Mouse (Mus musculus) liver, embryonic 15.5 days (tissue): ENCODE results near the gene Fndc5. TPM values are rescaled to one million over a fixed set of nuclear protein-coding genes. Genes with fewer than 3 reads are reported as not detected.
A peak's percentile ranks its signal among the peaks of the same experiment; 100 is the strongest.

Experiments
- ATAC-seq: fragments of 200-750 bp; cut with Nextera tagmentation; 2 replicates; pipeline ENCODE4 v1.8.0; 2017; ENCODE audit warnings: moderate number of reproducible peaks, mild to moderate bottlenecking, moderate library complexity; ENCODE audit not compliant: insufficient read depth
- H3K27ac ChIP-seq: fragments of 300-500 bp; sonication (generic); replicated peaks from 2 replicates; pipeline ENCODE4 v1.5.1; 2015; ENCODE audit warnings: mild to moderate bottlenecking, inconsistent platforms
- H3K27me3 ChIP-seq: fragments of 300-500 bp; sonication (generic); 2 replicates; pipeline ENCODE4 v1.6.1; 2015; ENCODE audit warnings: mild to moderate bottlenecking, inconsistent platforms
- H3K36me3 ChIP-seq: fragments of 300-500 bp; sonication (generic); replicated peaks from 2 replicates; pipeline ENCODE4 v1.6.1; 2015; ENCODE audit warnings: moderate library complexity, mild to moderate bottlenecking, inconsistent platforms
- H3K4me1 ChIP-seq: fragments of 300-500 bp; sonication (generic); replicated peaks from 2 replicates; pipeline ENCODE4 v1.6.1; 2015; ENCODE audit warnings: inconsistent platforms
- H3K4me2 ChIP-seq: fragments of 300-500 bp; sonication (generic); 2 replicates; pipeline ENCODE4 v1.6.1; 2015; ENCODE audit warnings: moderate library complexity, mild to moderate bottlenecking, inconsistent platforms
- H3K4me3 ChIP-seq: fragments of 300-500 bp; sonication (generic); replicated peaks from 2 replicates; pipeline ENCODE4 v1.5.1; 2015; ENCODE audit warnings: mild to moderate bottlenecking, inconsistent platforms
- H3K9ac ChIP-seq: fragments of 300-500 bp; sonication (generic); 2 replicates; pipeline ENCODE4 v1.6.1; 2015; ENCODE audit warnings: moderate library complexity, mild to moderate bottlenecking, inconsistent platforms
- H3K9me3 ChIP-seq: fragments of 300-500 bp; sonication (generic); replicated peaks from 2 replicates; pipeline ENCODE4 v1.6.1; 2016; ENCODE audit warnings: inconsistent platforms
- WGBS: fragments of 180-500 bp; shearing (Covaris S2); methylation state at CpG from one replicate; pipeline ENCODE4 v1.1.7; 2015; ENCODE audit warnings: mixed read lengths; ENCODE audit not compliant: insufficient replicate concordance; 5-methylcytosine and 5-hydroxymethylcytosine counted together
- polyA plus RNA-seq: library from polyadenylated mRNA; unstranded; fragments of >200 nt; fragmentation: Nextera tagmentation; extraction: Ambion mirVana; gene quantifications from 2 replicates; pipeline ENCODE4 v1.2.1, GENCODE M21; 2015

Fndc5 gene
- polyA plus RNA-seq, 1 experiment from 2014 or later = 1.0 TPM

GRCm38 (mm10) chr4:129151276-129151811, 14.5 kb downstream of the Fndc5 start:
- no peak for ATAC-seq
- 71% methylated on average over 4 of the region's 4 CpGs for WGBS
- peaks cover 60% of the 10 kb centered on the region for H3K36me3 ChIP-seq

GRCm38 (mm10) chr4:129157541-129157940, 20.7 kb downstream of the Fndc5 start:
- H3K9me3 ChIP-seq = no peaks in the 10 kb centered on the region
- no peak overlapping the region for H3K27ac ChIP-seq
- no peak for ATAC-seq
- no peaks in the 10 kb centered on the region for H3K27me3 ChIP-seq
- no peak overlapping the region for H3K4me2 ChIP-seq
- 71% methylated on average over 5 of the region's 5 CpGs for WGBS
- H3K4me1 ChIP-seq = peaks cover 22% of the 10 kb centered on the region
- peaks cover 44% of the 10 kb centered on the region for H3K36me3 ChIP-seq
- H3K4me3 ChIP-seq = no peak overlapping the region
- no peak overlapping the region for H3K9ac ChIP-seq

More at GRCm38 (mm10) chr4:129151276-129151811, 14.5 kb downstream of the Fndc5 start:
- no peak overlapping the region for H3K4me2 ChIP-seq
- no peak overlapping the region for H3K4me3 ChIP-seq
- H3K9ac ChIP-seq = no peak overlapping the region
- no peaks in the 10 kb centered on the region for H3K9me3 ChIP-seq
- H3K27me3 ChIP-seq = no peaks in the 10 kb centered on the region
- no peaks in the 10 kb centered on the region for H3K4me1 ChIP-seq
- no peak overlapping the region for H3K27ac ChIP-seq

GRCm38 (mm10) chr4:129158549-129158948, 21.8 kb downstream of the Fndc5 start:
- peaks cover 35% of the 10 kb centered on the region for H3K36me3 ChIP-seq
- H3K4me2 ChIP-seq = peak overlapping the region; percentile 11; the same call in 1 of the 2 replicates
- peak; percentile 93 for ATAC-seq
- H3K4me3 ChIP-seq = no peak overlapping the region
- H3K4me1 ChIP-seq = peaks cover 22% of the 10 kb centered on the region
- no peaks in the 10 kb centered on the region for H3K27me3 ChIP-seq
- WGBS = 23% methylated on average over 3 of the region's 3 CpGs
- H3K9ac ChIP-seq = no peak overlapping the region
- H3K9me3 ChIP-seq = no peaks in the 10 kb centered on the region
- 0 out of 2 replicates have a peak overlapping the region, but pooled peaks have one; percentile 10 for H3K27ac ChIP-seq

GRCm38 (mm10) chr4:129161076-129161475, 24.3 kb downstream of the Fndc5 start:
- WGBS = 91% methylated on average over 1 of the region's 1 CpGs
- Histone ChIP-seq H3K27me3 (no peaks in the 10 kb centered on the region), H3K4me3 (no peak overlapping the region), H3K9me3 (no peaks in the 10 kb centered on the region), H3K36me3 (peaks cover 28% of the 10 kb centered on the region), H3K4me1 (peaks cover 22% of the 10 kb centered on the region), H3K4me2 (no peak overlapping the region), H3K9ac (no peak overlapping the region), H3K27ac (no peak overlapping the region)
- ATAC-seq = no peak

- WGBS = 87% methylated on average over 4 of the region's 4 CpGs
- Histone ChIP-seq H3K4me2 (no peak overlapping the region), H3K4me3 (no peak overlapping the region), H3K9ac (no peak overlapping the region), H3K27me3 (no peaks in the 10 kb centered on the region), H3K4me1 (peaks cover 22% of the 10 kb centered on the region), H3K9me3 (no peaks in the 10 kb centered on the region), H3K27ac (no peak overlapping the region), H3K36me3 (peaks cover 26% of the 10 kb centered on the region)
- ATAC-seq = no peak
Observed at GRCm38 (mm10) chr4:129161581-129162255, 24.9 kb downstream of the Fndc5 start.

GRCm38 (mm10) chr4:129172529-129172928, 35.7 kb downstream of the Fndc5 start:
- WGBS = 70% methylated on average over 1 of the region's 1 CpGs
- Histone ChIP-seq H3K9me3 (no peaks in the 10 kb centered on the region), H3K27me3 (no peaks in the 10 kb centered on the region), H3K9ac (no peak overlapping the region), H3K4me2 (no peak overlapping the region), H3K4me1 (no peaks in the 10 kb centered on the region), H3K36me3 (peaks cover 55% of the 10 kb centered on the region), H3K4me3 (no peak overlapping the region), H3K27ac (no peak overlapping the region)
- ATAC-seq = no peak

GRCm38 (mm10) chr4:129179560-129179959, 42.8 kb downstream of the Fndc5 start:
- Histone ChIP-seq H3K4me3 (no peak overlapping the region), H3K9ac (no peak overlapping the region), H3K27ac (no peak overlapping the region), H3K36me3 (peaks cover 48% of the 10 kb centered on the region), H3K4me2 (no peak overlapping the region), H3K4me1 (peaks cover 13% of the 10 kb centered on the region; the same call in 1 of the 2 replicates), H3K27me3 (no peaks in the 10 kb centered on the region), H3K9me3 (no peaks in the 10 kb centered on the region)
- WGBS = 50% methylated on average over 1 of the region's 1 CpGs
- no peak for ATAC-seq

GRCm38 (mm10) chr4:129188041-129188659, 51.4 kb downstream of the Fndc5 start:
- Histone ChIP-seq H3K4me1 (peaks cover 47% of the 10 kb centered on the region), H3K27ac (peak overlapping the region; percentile 87), H3K27me3 (no peaks in the 10 kb centered on the region), H3K4me2 (peak overlapping the region; percentile 91), H3K4me3 (peak overlapping the region; percentile 73), H3K9ac (peak overlapping the region; percentile 86; the same call in 1 of the 2 replicates), H3K9me3 (no peaks in the 10 kb centered on the region), H3K36me3 (peaks cover 13% of the 10 kb centered on the region)
- WGBS = 34% methylated on average over 5 of the region's 5 CpGs
- no peak for ATAC-seq

- Histone ChIP-seq H3K4me3 (peak overlapping the region; percentile 73), H3K36me3 (peaks cover 19% of the 10 kb centered on the region), H3K9ac (peak overlapping the region; percentile 86), H3K4me1 (peaks cover 54% of the 10 kb centered on the region), H3K4me2 (peak overlapping the region; percentile 91), H3K27ac (peak overlapping the region; percentile 87), H3K27me3 (no peaks in the 10 kb centered on the region), H3K9me3 (no peaks in the 10 kb centered on the region)
- ATAC-seq = peak; percentile 45
- under 1% methylated on average over 73 of the region's 74 CpGs for WGBS
Observed at GRCm38 (mm10) chr4:129188803-129189541, 52.2 kb downstream of the Fndc5 start.

- H3K9me3 ChIP-seq = no peaks in the 10 kb centered on the region
Observed at GRCm38 (mm10) chr4:129189542-129190519, 53.0 kb downstream of the Fndc5 start, which contains the start of the genes S100pbp and Yars. TSS of gene S100pbp (minus strand) at chr4:129189727. TSS of gene Yars (plus strand) at chr4:129189760.

More at GRCm38 (mm10) chr4:129189542-129190519, 53.0 kb downstream of the Fndc5 start, which contains the start of the genes S100pbp and Yars:
- H3K9ac ChIP-seq = peak within 1 kb of the TSS; percentile 86
- H3K4me3 ChIP-seq = peak within 1 kb of the TSS; percentile 73
- H3K4me1 ChIP-seq = peaks cover 60% of the 10 kb centered on the region
- H3K36me3 ChIP-seq = peaks cover 27% of the 10 kb centered on the region
- H3K27ac ChIP-seq = peak within 1 kb of the TSS; percentile 90
- WGBS = under 1% methylated on average over 58 of the region's 58 CpGs
- H3K4me2 ChIP-seq = peak within 1 kb of the TSS; percentile 91
- H3K27me3 ChIP-seq = no peaks in the 10 kb centered on the region
- peak; percentile 85 for ATAC-seq
